Mouse (Mus musculus) forebrain, embryonic 14.5 days (tissue): ENCODE measurements at regions not wholly inside any gene's neighbourhood (a gene's known extent, or its start where the extent isn't known, plus 50 kb on each side); places are given as distances from the start of the nearest gene placed in this dataset.

ENCODE experiments used
- ATAC-seq: fragments of 200-750 bp; cut with Nextera tagmentation; 2 replicates; pipeline ENCODE4 v1.8.0; 2017; ENCODE audit warnings: mild to moderate bottlenecking, moderate library complexity
- DNase-seq: peaks from one replicate; pipeline ENCODE4 v3.0.0-alpha.2; 2015; ENCODE audit warnings: low spot score
- H3K27ac ChIP-seq: fragments of 300-500 bp; sonication (generic); 2 replicates; pipeline ENCODE4 v1.5.1; 2014; ENCODE audit warnings: low read depth, mild to moderate bottlenecking, control low read depth, low read length, moderate library complexity
- H3K27me3 ChIP-seq: fragments of 300-500 bp; sonication (generic); replicated peaks from 2 replicates; pipeline ENCODE4 v1.6.1; 2014; ENCODE audit warnings: low read length, control low read depth, mixed read lengths; ENCODE audit not compliant: control insufficient read depth, insufficient read depth
- H3K36me3 ChIP-seq: fragments of 300-500 bp; sonication (generic); 2 replicates; pipeline ENCODE4 v1.6.1; 2014; ENCODE audit warnings: low read length, control low read depth; ENCODE audit not compliant: control insufficient read depth, insufficient read depth
- H3K4me1 ChIP-seq: fragments of 300-500 bp; sonication (generic); 2 replicates; pipeline ENCODE4 v1.6.1; 2014; ENCODE audit warnings: antibody characterized with exemption, low read length, control low read depth; ENCODE audit not compliant: control insufficient read depth, insufficient read depth
- H3K4me2 ChIP-seq: fragments of 300-500 bp; sonication (generic); 2 replicates; pipeline ENCODE4 v1.6.1; 2014; ENCODE audit warnings: mild to moderate bottlenecking, control low read depth, low read length
- H3K4me3 ChIP-seq: fragments of 300-500 bp; sonication (generic); 2 replicates; pipeline ENCODE4 v1.5.1; 2014; ENCODE audit warnings: low read depth, low read length, control low read depth
- H3K9ac ChIP-seq: fragments of 300-500 bp; sonication (generic); 2 replicates; pipeline ENCODE4 v1.6.1; 2014; ENCODE audit warnings: mild to moderate bottlenecking, low read length, control low read depth, moderate library complexity
- H3K9me3 ChIP-seq: fragments of 300-500 bp; sonication (generic); replicated peaks from 2 replicates; pipeline ENCODE4 v1.6.1; 2016; ENCODE audit warnings: low read length, control low read depth, mixed read lengths; ENCODE audit not compliant: control insufficient read depth
- WGBS: fragments of 180-500 bp; shearing (Covaris S2); extraction: QIAGEN DNeasy Blood & Tissue Kit; methylation state at CpG from one replicate; pipeline ENCODE4 v1.1.7; 2014; 5-methylcytosine and 5-hydroxymethylcytosine counted together

GRCm38 (mm10) chr10:118087570-118088340 is 53.9 kb upstream of the Mdm1 start:
- Histone ChIP-seq H3K4me2 (peak overlapping the region; percentile 12; the same call in 1 of the 2 replicates), H3K9ac (no peak overlapping the region), H3K27ac (peak overlapping the region; percentile 3; the same call in 1 of the 2 replicates), H3K27me3 (no peaks in the 10 kb centered on the region), H3K4me3 (no peak overlapping the region), H3K4me1 (no peaks in the 10 kb centered on the region), H3K9me3 (no peaks in the 10 kb centered on the region), H3K36me3 (no peaks in the 10 kb centered on the region)
- peak; percentile 12; the same call in 1 of the 2 replicates for ATAC-seq
- peak; percentile 48 for DNase-seq
- 18% methylated on average over 12 of the region's 12 CpGs for WGBS

- 19% methylated on average over 2 of the region's 2 CpGs for WGBS
- Histone ChIP-seq H3K27me3 (no peaks in the 10 kb centered on the region), H3K4me2 (no peak overlapping the region), H3K36me3 (no peaks in the 10 kb centered on the region), H3K9me3 (no peaks in the 10 kb centered on the region), H3K4me3 (no peak overlapping the region), H3K4me1 (no peaks in the 10 kb centered on the region), H3K9ac (no peak overlapping the region), H3K27ac (no peak overlapping the region)
- DNase-seq (no peak), ATAC-seq (no peak)
Observed at GRCm38 (mm10) chr10:118088499-118088898, 53.1 kb upstream of the Mdm1 start.

DNA sequence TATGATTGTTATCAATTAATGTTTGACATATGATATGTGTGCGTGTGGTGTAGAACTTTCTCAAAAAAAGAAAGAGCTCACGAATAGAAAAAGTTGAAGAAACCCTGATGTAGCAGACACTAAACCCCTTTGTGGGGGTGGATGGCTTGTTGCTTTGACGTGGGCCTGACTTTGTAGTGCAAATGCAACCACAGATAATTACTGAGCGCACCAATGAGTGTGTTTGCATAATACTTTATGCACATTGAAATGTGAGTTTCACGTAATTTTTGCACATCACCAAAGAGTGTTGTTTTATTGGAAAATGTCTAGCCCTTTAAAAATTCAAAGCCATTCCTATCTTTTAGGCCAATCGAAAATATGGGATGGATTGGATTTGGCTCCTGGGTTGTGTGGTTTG is 51.7 kb upstream of the Mdm1 start:
- H3K4me2 ChIP-seq, result no peak overlapping the region
- H3K27ac ChIP-seq, result no peak overlapping the region
- DNase-seq (no peak), ATAC-seq (no peak)
- no peak overlapping the region for H3K4me3 ChIP-seq
- H3K4me1 ChIP-seq, result no peaks in the 10 kb centered on the region
- no peaks in the 10 kb centered on the region for H3K36me3 ChIP-seq
- H3K9ac ChIP-seq, result no peak overlapping the region
- H3K9me3 ChIP-seq, result no peaks in the 10 kb centered on the region
- H3K27me3 ChIP-seq, result no peaks in the 10 kb centered on the region
- 81% methylated on average over 6 of the region's 6 CpGs for WGBS

DNA sequence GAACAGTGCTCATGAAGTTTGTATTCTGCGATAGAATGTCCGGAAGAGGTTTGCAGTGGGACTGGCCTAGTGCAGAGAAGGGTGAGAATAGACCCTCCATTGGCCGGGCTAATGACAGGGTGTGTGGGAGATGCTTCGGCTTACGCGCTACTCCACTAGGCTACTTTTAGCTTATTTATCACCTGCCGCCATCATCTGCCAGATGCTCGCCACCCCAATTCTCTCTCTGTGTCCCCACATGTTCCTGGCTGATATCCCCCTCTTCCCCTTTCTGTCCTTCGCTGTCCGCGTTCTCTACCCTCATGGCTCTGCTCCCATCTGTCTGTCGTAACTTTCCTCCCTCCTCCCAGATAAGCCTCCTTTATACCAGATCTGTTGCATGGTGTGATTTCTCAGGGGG is 50.1 kb upstream of the Mdm1 start:
- 96% methylated on average over 12 of the region's 12 CpGs for WGBS
- Histone ChIP-seq H3K36me3 (no peaks in the 10 kb centered on the region), H3K4me3 (no peak overlapping the region), H3K27me3 (no peaks in the 10 kb centered on the region), H3K27ac (no peak overlapping the region), H3K9me3 (no peaks in the 10 kb centered on the region), H3K4me1 (no peaks in the 10 kb centered on the region), H3K4me2 (no peak overlapping the region), H3K9ac (no peak overlapping the region)
- DNase-seq (no peak), ATAC-seq (no peak)
